Mouse (Mus musculus): ENCODE results near the gene Fitm1. TPM values are rescaled to one million over a fixed set of nuclear protein-coding genes. Genes with fewer than 3 reads are reported as not detected.

The Fitm1 gene
- total RNA-seq (2021) = 100 to 1,000 TPM; 172 to 176 TPM
- long read RNA-seq, experiment 1, transcript Fitm1-201 (2 exons, 971 nt) = major isoform, 159 of 174 reads
- long read RNA-seq, experiment 1, partial matches to known transcripts = 0 of 174 reads
- long read RNA-seq, experiment 1, other reads (novel, unspliced or antisense) = 15 of 174 reads
- long read RNA-seq, experiment 2, transcript Fitm1-201 (2 exons, 971 nt) = major isoform, 129 of 148 reads
- long read RNA-seq, experiment 2, partial matches to known transcripts = 18 of 148 reads
- long read RNA-seq, experiment 2, other reads (novel, unspliced or antisense) = 1 of 148 reads

DNA sequence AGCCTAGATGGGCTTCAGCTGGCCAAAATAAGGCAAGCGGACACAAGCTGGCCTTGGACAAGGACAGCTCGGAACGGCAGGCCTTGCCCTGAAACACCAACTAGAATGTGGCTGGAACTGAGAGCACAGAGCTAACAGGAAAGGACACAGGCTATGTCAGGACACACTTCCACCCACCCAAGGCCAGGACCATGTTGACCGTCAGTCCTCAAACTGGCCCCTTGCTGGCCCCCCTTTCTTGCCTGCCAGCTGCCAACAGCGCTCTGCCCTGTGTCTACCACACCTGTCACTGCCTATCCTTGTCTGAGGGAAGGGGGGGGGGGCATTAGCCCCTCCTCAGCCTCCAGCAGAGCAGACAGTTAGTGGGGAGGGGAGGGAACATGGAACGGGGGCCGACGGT lies at the start of gene Fitm1:
Gene Fitm1, plus strand, starts transcription at position 316 of the 400 bp plus-strand sequence.
- DNase-seq = peak; percentile 62 to 78

DNA sequence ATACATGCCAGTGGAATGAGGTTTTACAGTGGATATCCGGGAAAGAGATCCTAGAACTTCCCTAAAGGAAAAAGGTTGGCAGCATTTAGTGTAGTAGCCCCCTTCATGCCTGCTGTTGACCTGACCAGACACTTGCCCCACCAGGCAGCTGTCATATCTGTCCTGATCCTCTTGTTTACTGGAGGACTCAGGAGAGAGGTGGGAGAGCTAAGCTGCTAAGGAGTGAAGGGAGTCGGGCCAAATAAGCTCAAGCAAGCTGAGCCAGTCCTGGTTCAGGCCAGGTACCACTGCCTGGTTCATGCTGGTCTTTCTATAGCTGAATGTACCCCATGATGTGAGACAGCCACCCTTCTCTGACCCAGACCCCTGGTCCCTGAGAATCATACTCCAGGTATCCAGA lies 48.7 kb upstream of the Fitm1 start:
- no peak for DNase-seq

GRCm38 (mm10) chr14:55527940-55528339 lies 47.5 kb upstream of the Fitm1 start:
- peak in 1 of 2 experiments; percentile 26 for DNase-seq

- peak in 1 of 2 experiments; percentile 66 for DNase-seq
Measured at GRCm38 (mm10) chr14:55536116-55536745, 39.2 kb upstream of the Fitm1 start.

DNA sequence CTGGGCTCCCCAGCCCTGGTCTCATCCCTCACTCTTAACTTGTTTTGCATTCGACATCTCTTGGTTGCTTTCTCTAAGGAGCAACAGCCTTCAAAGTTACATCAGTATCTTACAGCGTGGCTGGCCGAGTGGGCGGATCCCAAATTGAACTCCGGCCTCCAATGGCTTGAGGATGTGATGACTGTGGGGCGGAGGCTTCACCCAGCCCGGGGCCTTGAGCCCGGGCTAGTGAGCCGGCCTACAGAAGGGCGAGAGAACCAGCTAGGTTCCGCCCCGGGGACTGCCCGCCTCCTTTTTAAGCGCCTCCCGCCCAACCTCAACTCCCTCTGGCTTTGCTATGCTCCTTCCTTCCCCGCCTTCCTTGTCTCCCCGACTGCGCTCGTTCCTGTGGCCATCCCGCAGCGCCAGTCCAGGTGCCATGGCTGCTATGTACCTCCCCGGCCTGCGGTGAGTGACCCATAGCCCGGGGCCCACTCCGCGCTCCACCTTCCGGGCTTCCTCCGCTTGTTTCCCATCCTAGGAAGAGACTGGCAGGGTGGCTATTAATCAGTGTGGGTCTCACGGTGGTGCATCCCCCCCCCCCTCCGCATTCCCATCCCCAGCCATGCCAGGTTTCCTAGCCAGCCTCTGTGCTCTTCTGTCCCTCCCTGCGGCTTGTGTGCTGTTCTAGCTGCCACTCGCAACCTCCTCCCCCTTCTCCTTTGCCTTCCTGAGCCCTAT lies 35.2 kb upstream of the Fitm1 start, which contains the start of gene Pck2:
Gene Pck2, plus strand, starts transcription at position 200 of the 720 bp plus-strand sequence.
- peak; percentile 88 to 97 for DNase-seq

DNA sequence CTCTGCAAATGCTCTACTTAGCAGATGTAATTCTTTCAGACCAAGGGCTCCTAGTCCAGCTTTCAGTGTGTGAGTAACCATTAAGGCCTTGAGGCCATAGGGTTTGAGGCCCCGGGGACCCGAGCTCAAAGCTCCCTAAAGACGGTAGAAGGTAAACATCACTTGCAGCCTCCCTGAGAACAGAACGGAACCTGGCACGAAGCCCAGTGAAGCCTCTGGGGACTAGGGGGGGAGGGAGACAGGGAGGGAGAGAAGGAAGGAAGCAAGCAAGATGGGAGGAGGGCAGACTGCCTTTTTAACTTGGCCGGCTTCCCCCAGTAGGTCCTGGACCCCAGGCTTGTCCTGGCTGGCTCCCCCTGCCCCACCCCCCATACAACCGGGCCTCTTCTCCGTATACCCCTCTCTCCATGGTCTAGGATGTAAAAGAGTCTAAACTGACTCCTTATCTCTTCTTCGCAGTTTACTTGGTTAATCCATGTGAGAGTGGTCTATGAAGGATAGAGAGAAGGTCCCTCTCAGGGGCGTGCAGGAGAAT lies 34.6 kb upstream of the Fitm1 start:
- peak; percentile 92 to 94 for DNase-seq

DNA sequence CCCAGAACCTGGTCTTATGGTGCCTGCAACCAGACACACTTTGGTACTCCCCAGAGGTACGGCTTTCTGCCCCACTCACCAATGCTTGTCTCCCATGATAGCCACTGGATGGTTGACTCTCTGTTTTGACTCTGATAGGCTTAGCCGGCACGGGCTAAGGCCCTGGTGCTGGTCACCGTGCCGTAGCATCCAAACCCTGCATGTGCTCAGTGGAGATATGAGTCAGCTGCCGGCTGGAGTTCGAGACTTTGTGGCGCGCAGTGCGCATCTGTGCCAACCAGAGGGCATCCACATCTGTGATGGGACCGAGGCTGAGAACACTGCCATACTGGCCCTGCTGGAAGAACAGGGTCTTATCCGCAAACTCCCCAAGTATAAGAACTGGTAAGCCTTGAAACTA lies 33.1 kb upstream of the Fitm1 start:
- no peak for DNase-seq

GRCm38 (mm10) chr14:55544334-55544733 lies 31.1 kb upstream of the Fitm1 start:
- no peak for DNase-seq

GRCm38 (mm10) chr14:55550191-55550590 lies 25.2 kb upstream of the Fitm1 start:
- no peak for DNase-seq

DNA sequence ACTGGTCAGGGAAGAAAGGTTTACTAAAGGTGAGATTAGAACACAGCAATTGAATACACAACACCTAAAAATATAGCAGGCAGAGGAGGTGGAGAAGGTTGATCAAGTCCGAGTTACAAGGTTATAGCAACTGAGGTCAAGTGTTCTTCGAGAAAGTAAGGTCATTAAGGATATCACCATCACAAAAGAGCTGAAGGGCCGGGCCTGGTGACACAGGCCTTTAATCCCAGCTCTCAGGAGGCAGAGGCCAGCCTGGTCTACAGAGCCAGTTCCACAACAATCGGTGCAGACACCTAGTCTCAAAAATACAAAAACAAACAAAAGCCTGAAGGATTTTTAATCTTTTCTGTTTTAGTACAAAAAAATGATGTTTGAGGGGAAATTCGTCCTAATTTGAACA lies 24.1 kb upstream of the Fitm1 start:
- no peak for DNase-seq

- no peak for DNase-seq
Measured at GRCm38 (mm10) chr14:55551794-55552193, 23.6 kb upstream of the Fitm1 start.

DNA sequence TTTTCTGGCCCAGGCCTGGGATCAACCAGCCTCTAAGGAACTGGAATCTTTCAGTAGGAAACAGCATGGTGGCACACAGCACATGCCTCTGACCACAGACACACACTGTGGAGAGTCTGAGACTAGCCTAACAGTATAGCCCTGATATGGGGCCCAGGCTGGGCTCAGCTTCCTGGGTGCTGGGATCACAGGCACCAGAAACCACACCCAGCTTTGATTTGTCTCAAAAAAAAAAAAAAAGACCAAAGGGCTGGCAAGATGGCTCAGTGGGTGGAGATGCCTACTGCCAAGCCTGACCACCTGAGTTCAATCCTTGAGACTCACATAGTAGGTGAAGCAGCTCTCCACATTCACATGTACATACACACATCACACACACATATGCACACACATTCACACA lies 20.8 kb upstream of the Fitm1 start:
- no peak for DNase-seq

DNA sequence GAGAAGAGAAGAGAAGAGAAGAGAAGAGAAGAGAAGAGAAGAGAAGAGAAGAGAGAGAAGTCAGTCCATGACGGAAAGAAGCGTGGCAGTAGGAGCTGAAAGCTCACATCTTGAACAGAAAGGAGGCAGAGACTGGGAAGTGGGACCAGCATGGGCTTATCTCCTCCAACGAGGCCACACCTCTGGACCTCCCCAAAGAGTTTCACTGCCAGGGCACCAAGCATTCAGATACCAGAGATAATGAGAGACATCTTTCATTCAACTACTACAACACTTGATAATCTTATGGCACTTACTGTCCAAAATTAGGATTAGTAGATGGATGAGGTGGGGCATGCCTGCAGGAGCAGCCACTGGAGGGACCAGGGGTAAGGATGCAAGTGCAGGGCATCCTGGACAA lies 19.6 kb upstream of the Fitm1 start:
- no peak for DNase-seq

DNA sequence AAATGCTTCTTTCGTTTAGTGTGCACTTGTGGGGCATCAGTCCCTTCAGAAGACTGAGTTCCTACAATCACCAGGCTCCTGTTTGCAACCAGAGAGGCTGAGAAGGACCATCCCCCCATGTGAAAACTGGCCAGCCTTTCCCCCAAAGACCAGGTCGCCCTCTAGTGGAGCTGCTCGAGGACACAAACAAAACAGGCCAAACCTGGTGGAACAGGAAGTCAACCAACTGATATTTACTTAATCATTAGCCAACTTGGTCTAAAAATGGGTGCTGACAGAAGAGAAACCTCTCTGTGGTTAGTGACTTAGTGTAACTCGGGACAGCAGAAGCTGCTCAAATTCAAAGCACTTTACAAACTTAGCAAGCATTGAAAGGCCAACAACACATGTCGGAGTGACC lies 18.4 kb upstream of the Fitm1 start:
- peak; percentile 87 to 92 for DNase-seq

DNA sequence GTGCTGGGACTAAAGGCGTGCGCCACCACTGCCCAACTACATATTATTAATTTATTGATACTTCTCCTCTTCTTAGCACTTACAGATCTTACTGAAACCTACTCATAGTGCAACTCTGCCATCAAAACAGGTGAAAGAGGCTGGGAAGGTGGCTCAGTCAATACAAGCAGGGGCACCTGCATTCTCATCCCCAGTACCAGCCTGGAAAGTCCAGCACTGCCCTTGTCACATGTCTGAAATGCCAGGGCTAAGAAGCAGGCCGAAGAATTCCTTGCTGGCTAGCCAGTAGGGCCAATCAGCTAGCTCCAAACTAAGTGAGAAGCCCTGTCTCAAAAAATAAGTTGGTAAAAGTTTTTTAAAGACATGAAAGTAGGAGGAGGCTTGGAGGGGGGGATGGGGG lies 17.8 kb upstream of the Fitm1 start:
- DNase-seq = no peak

DNA sequence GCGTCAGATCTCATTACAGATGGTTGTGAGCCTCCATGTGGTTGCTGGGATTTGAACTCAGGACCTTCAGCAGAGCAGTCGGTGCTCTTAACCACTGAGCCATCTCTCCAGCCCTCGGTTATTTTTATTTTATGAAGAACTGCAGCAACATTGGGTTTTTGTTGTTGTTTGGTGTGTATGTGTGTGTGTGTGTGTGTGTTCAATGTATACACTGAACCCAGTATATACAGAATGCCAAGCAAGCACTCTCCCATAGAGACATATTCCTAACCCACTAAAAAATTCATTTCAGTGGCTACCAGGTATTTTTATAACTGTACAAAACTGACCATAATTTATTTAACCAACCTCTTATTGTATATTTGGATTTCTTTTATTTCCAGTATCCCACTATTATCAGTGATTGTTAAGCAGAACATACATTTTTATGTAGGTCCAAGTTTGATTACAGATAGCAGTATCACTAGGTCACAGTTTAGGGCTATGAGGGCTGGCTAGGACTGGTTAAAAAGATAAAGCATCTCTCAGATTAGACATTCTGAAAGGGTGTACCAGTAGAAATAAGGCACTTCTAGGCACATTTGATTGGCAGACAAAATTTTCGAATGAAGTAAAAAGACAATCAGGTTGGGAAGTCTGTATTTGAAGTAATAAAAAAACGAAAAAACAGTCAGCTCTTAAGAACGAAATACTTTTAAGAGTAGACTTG lies 16.5 kb upstream of the Fitm1 start:
- no peak for DNase-seq

- peak; percentile 93 to 95 for DNase-seq
Measured at GRCm38 (mm10) chr14:55559799-55560201, 15.6 kb upstream of the Fitm1 start, which contains the start of gene Dcaf11. TSS of gene Dcaf11 (plus strand) at chr14:55560006.

GRCm38 (mm10) chr14:55560202-55561073 lies 15.0 kb upstream of the Fitm1 start, which contains the start of gene A730061H03Rik:
TSS of gene A730061H03Rik (minus strand) at chr14:55560406.
- peak; percentile 99 for DNase-seq

GRCm38 (mm10) chr14:55561860-55562259 lies 13.6 kb upstream of the Fitm1 start:
- DNase-seq = no peak

DNA sequence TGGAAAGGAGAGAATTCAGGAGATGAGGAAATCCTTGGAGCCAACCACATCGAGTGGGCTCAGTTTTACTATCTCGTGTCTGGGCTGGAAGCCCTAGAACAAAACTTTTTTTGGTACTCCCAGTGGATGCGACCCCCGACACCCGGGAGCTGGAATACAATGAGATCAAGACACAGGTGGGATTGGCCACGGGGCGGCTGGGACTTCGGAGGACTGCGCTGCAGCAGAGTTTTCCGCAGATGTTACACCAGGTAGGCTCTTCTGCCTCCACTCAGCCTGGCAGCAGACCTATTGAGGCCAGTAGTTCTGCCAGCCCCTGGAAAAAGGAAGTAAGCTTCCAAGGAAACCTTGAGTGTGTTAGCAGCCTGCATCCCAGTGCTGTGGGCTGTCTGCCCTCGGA lies 12.2 kb upstream of the Fitm1 start:
- no peak for DNase-seq

- DNase-seq = no peak
Measured at GRCm38 (mm10) chr14:55565748-55566147, 9.7 kb upstream of the Fitm1 start.

Data from heart, adult 18-20 months (tissue).